Mouse (Mus musculus): Measurements from ENCODE around the gene Astn2. TPM values are rescaled to one million over a fixed set of nuclear protein-coding genes. Genes with fewer than 3 reads are reported as not detected.
"Not testable (repeated sequence)": the region's sequence is repeated elsewhere in the genome, so short reads cannot be mapped to it uniquely, and the experiment has no call there.

Astn2 gene
- polyA plus RNA-seq, 1 experiment from 2014 or later: 1.1 TPM

- Histone ChIP-seq H3K27me3 (no peaks in the 10 kb centered on the region), H3K36me3 (no peaks in the 10 kb centered on the region), H3K27ac (no peak overlapping the region), H3K9me3 (no peaks in the 10 kb centered on the region), H3K4me2 (no peak overlapping the region), H3K4me3 (no peak overlapping the region), H3K4me1 (no peaks in the 10 kb centered on the region), H3K9ac (no peak overlapping the region)
- no peak for ATAC-seq (ENCODE audit: insufficient number of reproducible peaks, insufficient read depth, low FRiP score, low TSS enrichment, low read depth)
- 81% methylated on average over 3 of the region's 3 CpGs for WGBS
Observed at GRCm38 (mm10) chr4:65684401-65684800, 720.0 kb downstream of the Astn2 start.

GRCm38 (mm10) chr4:65679786-65680185 lies 724.6 kb downstream of the Astn2 start:
- not testable (repeated sequence) for H3K4me1 ChIP-seq; H3K27ac ChIP-seq; ATAC-seq (ENCODE audit: insufficient number of reproducible peaks, insufficient read depth, low FRiP score, low TSS enrichment, low read depth); H3K4me2 ChIP-seq; H3K27me3 ChIP-seq; H3K9me3 ChIP-seq; H3K36me3 ChIP-seq; H3K9ac ChIP-seq; H3K4me3 ChIP-seq
- WGBS: 54% methylated on average over 2 of the region's 2 CpGs

- ATAC-seq (ENCODE audit: insufficient number of reproducible peaks, insufficient read depth, low FRiP score, low TSS enrichment, low read depth): no peak
- Histone ChIP-seq H3K27ac (no peak overlapping the region), H3K36me3 (no peaks in the 10 kb centered on the region), H3K4me3 (no peak overlapping the region), H3K4me1 (peaks cover 4% of the 10 kb centered on the region; the same call in 1 of the 2 replicates), H3K9ac (no peak overlapping the region), H3K9me3 (no peaks in the 10 kb centered on the region), H3K4me2 (0 out of 2 replicates have a peak overlapping the region, but pooled peaks have one; percentile 14), H3K27me3 (no peaks in the 10 kb centered on the region)
- WGBS: 15% methylated on average over 5 of the region's 5 CpGs
Observed at GRCm38 (mm10) chr4:65678929-65679328, 725.5 kb downstream of the Astn2 start.

- H3K36me3 ChIP-seq: no peaks in the 10 kb centered on the region
- no peak overlapping the region for H3K4me2 ChIP-seq
- no peak for ATAC-seq (ENCODE audit: insufficient number of reproducible peaks, insufficient read depth, low FRiP score, low TSS enrichment, low read depth)
- H3K9ac ChIP-seq: no peak overlapping the region
- peaks cover 4% of the 10 kb centered on the region; the same call in 1 of the 2 replicates for H3K4me1 ChIP-seq
- H3K27me3 ChIP-seq: no peaks in the 10 kb centered on the region
- no peak overlapping the region for H3K27ac ChIP-seq
- no peak overlapping the region for H3K4me3 ChIP-seq
- 69% methylated on average over 5 of the region's 5 CpGs for WGBS
- H3K9me3 ChIP-seq: no peaks in the 10 kb centered on the region
Observed at GRCm38 (mm10) chr4:65678495-65678894, 725.9 kb downstream of the Astn2 start.

GRCm38 (mm10) chr4:65674267-65674978 lies 730.0 kb downstream of the Astn2 start:
- Histone ChIP-seq H3K4me2 (no peak overlapping the region), H3K9me3 (no peaks in the 10 kb centered on the region), H3K9ac (no peak overlapping the region), H3K36me3 (no peaks in the 10 kb centered on the region), H3K27ac (no peak overlapping the region), H3K27me3 (no peaks in the 10 kb centered on the region), H3K4me3 (no peak overlapping the region), H3K4me1 (peaks cover 4% of the 10 kb centered on the region; the same call in 1 of the 2 replicates)
- no peak for ATAC-seq (ENCODE audit: insufficient number of reproducible peaks, insufficient read depth, low FRiP score, low TSS enrichment, low read depth)
- 83% methylated on average over 4 of the region's 4 CpGs for WGBS

GRCm38 (mm10) chr4:65673418-65673933 lies 730.9 kb downstream of the Astn2 start:
- ATAC-seq (ENCODE audit: insufficient number of reproducible peaks, insufficient read depth, low FRiP score, low TSS enrichment, low read depth): no peak
- no peaks in the 10 kb centered on the region for H3K36me3 ChIP-seq
- H3K4me2 ChIP-seq: no peak overlapping the region
- no peaks in the 10 kb centered on the region for H3K27me3 ChIP-seq
- no peak overlapping the region for H3K4me3 ChIP-seq
- 91% methylated on average over 4 of the region's 4 CpGs for WGBS
- H3K4me1 ChIP-seq: no peaks in the 10 kb centered on the region
- H3K9ac ChIP-seq: no peak overlapping the region
- H3K27ac ChIP-seq: no peak overlapping the region
- no peaks in the 10 kb centered on the region for H3K9me3 ChIP-seq

- H3K36me3 ChIP-seq: no peaks in the 10 kb centered on the region
- no peak overlapping the region for H3K4me3 ChIP-seq
- H3K4me1 ChIP-seq: no peaks in the 10 kb centered on the region
- H3K9me3 ChIP-seq: no peaks in the 10 kb centered on the region
- ATAC-seq (ENCODE audit: insufficient number of reproducible peaks, insufficient read depth, low FRiP score, low TSS enrichment, low read depth): no peak
- no peaks in the 10 kb centered on the region for H3K27me3 ChIP-seq
- H3K27ac ChIP-seq: no peak overlapping the region
- H3K9ac ChIP-seq: no peak overlapping the region
- H3K4me2 ChIP-seq: no peak overlapping the region
- 62% methylated on average over 2 of the region's 2 CpGs for WGBS
Observed at GRCm38 (mm10) chr4:65672294-65672693, 732.1 kb downstream of the Astn2 start.

- no peak overlapping the region for H3K4me2 ChIP-seq
- H3K36me3 ChIP-seq: no peaks in the 10 kb centered on the region
- 0 out of 2 replicates have a peak, but pooled peaks have one; percentile 37 for ATAC-seq (ENCODE audit: insufficient number of reproducible peaks, insufficient read depth, low FRiP score, low TSS enrichment, low read depth)
- no peak overlapping the region for H3K4me3 ChIP-seq
- no peak overlapping the region for H3K27ac ChIP-seq
- H3K9ac ChIP-seq: no peak overlapping the region
- no peaks in the 10 kb centered on the region for H3K9me3 ChIP-seq
- WGBS: 54% methylated on average over 6 of the region's 6 CpGs
- H3K27me3 ChIP-seq: no peaks in the 10 kb centered on the region
- no peaks in the 10 kb centered on the region for H3K4me1 ChIP-seq
Observed at GRCm38 (mm10) chr4:65671585-65672184, 732.7 kb downstream of the Astn2 start.

GRCm38 (mm10) chr4:65667030-65667610 lies 737.3 kb downstream of the Astn2 start:
- Histone ChIP-seq H3K9me3 (no peaks in the 10 kb centered on the region), H3K4me3 (no peak overlapping the region), H3K27ac (no peak overlapping the region), H3K36me3 (no peaks in the 10 kb centered on the region), H3K4me1 (no peaks in the 10 kb centered on the region), H3K9ac (no peak overlapping the region), H3K27me3 (no peaks in the 10 kb centered on the region), H3K4me2 (no peak overlapping the region)
- ATAC-seq (ENCODE audit: insufficient number of reproducible peaks, insufficient read depth, low FRiP score, low TSS enrichment, low read depth): no peak
- 56% methylated on average over 5 of the region's 5 CpGs for WGBS

- H3K4me3 ChIP-seq: no peak overlapping the region
- H3K9ac ChIP-seq: no peak overlapping the region
- WGBS: 29% methylated on average over 6 of the region's 6 CpGs
- no peak overlapping the region for H3K27ac ChIP-seq
- H3K36me3 ChIP-seq: no peaks in the 10 kb centered on the region
- H3K4me1 ChIP-seq: no peaks in the 10 kb centered on the region
- ATAC-seq (ENCODE audit: insufficient number of reproducible peaks, insufficient read depth, low FRiP score, low TSS enrichment, low read depth): no peak
- H3K27me3 ChIP-seq: no peaks in the 10 kb centered on the region
- no peak overlapping the region for H3K4me2 ChIP-seq
- no peaks in the 10 kb centered on the region for H3K9me3 ChIP-seq
Observed at GRCm38 (mm10) chr4:65663176-65663575, 741.2 kb downstream of the Astn2 start.

GRCm38 (mm10) chr4:65654723-65655122 lies 749.7 kb downstream of the Astn2 start:
- no peak overlapping the region for H3K4me2 ChIP-seq
- no peak overlapping the region for H3K4me3 ChIP-seq
- WGBS: 0% methylated on average over 2 of the region's 2 CpGs
- H3K4me1 ChIP-seq: no peaks in the 10 kb centered on the region
- H3K27me3 ChIP-seq: no peaks in the 10 kb centered on the region
- no peak overlapping the region for H3K27ac ChIP-seq
- peak; percentile 64; the same call in 1 of the 2 replicates for ATAC-seq (ENCODE audit: insufficient number of reproducible peaks, insufficient read depth, low FRiP score, low TSS enrichment, low read depth)
- H3K9ac ChIP-seq: no peak overlapping the region
- H3K36me3 ChIP-seq: no peaks in the 10 kb centered on the region
- H3K9me3 ChIP-seq: no peaks in the 10 kb centered on the region

- Histone ChIP-seq H3K36me3 (no peaks in the 10 kb centered on the region), H3K9me3 (no peaks in the 10 kb centered on the region), H3K4me3 (no peak overlapping the region), H3K27me3 (no peaks in the 10 kb centered on the region), H3K4me2 (no peak overlapping the region), H3K9ac (no peak overlapping the region), H3K27ac (no peak overlapping the region), H3K4me1 (no peaks in the 10 kb centered on the region)
- no peak for ATAC-seq (ENCODE audit: insufficient number of reproducible peaks, insufficient read depth, low FRiP score, low TSS enrichment, low read depth)
- WGBS: 71% methylated on average over 5 of the region's 5 CpGs
Observed at GRCm38 (mm10) chr4:65642611-65643010, 761.8 kb downstream of the Astn2 start.

Measured in embryonic facial prominence, embryonic 13.5 days (tissue).